Mouse (Mus musculus) adrenal gland, adult (tissue): ENCODE measurements around the gene Prss22.
"Not testable (repeated sequence)": the region's sequence is repeated elsewhere in the genome, so short reads cannot be mapped to it uniquely, and the experiment has no call there.

Experiments
- DNase-seq, 2 experiments: peaks; one replicate each; pipeline ENCODE4 v3.0.0; 2022 to 2023; ENCODE audit warnings: low spot score in 1 of 2; ENCODE audit not compliant: inconsistent age in 2 of 2

The Prss22 gene

DNA sequence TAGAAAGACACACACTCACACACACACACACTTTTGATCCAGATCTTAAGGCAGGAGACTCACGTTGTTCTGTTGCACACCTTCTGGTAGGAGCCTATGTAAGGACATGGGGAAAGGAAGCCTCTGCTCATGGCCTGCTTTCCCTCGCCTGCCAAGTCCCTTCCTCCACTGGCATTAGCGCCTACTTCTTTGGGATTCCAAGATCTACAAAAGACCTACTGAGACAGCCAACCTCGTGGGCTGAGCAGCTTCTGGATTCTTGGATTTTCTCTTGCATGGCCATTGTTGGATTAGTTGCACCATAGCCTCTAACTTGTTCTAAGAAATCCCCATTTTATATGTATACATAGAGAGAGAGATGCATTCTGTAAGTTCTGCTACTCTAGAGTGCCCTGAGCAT, 47.1 kb downstream of the Prss22 start:
- DNase-seq: not testable (repeated sequence)

DNA sequence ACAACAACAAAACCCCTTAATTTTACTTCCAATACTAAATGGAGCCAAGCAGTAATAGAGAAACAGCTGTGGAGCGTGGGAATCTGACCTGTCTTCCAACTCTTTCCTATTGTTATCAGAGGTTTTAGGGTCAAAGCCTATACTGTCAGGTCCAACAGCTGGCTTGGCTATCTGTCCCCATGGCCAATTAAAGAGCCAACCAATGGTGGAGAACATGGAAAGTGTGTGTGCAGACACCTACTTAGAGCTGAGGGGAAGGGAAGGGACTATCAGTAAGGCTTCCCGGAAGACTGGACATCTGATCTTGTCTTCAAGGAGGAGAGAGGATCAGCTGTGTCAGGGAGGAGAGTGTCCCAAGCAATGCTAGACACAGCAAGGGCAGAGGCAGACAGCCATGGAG, 48.8 kb downstream of the Prss22 start:
- DNase-seq: no peak

DNA sequence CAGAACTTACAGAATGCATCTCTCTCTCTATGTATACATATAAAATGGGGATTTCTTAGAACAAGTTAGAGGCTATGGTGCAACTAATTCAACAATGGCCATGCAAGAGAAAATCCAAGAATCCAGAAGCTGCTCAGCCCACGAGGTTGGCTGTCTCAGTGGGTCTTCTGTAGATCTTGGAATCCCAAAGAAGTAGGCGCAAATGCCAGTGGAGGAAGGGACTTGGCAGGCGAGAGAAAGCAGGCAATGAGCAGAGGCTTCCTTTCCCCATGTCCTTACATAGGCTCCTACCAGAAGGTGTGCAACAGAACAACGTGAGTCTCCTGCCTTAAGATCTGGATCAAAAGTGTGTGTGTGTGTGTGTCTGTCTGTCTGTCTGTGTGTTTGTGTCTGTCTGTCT, 50.4 kb downstream of the Prss22 start:
- DNase-seq: not testable (repeated sequence)
